In the genomic region with DNA sequence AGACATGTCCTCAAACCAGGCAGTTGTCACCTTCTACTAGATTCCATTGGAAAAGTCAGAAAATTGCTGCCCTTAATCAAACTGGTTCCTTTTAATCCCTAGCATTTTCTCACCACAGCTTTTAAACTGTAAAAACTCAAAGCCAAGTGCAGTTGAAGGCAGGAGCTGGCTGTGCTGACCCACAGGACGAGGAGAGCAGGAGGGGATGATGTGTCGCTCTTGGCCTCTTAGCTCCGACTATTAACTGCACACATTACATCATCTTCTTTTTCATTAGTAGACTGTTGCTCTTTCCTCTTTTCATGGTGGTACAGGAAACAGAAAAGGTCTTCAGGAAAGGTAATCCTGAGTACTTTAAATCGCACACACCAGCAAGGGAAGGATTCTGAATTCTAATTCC, we compare ENCODE assay signal across 13 mouse cellular contexts. TPM values are rescaled to one million over a fixed set of nuclear protein-coding genes. Genes with fewer than 3 reads are reported as not detected.
A peak's percentile ranks its signal among the peaks of the same experiment; 100 is the strongest.
DNase-seq lines count a peak whose midpoint lies in the region; ATAC-seq and TF ChIP-seq lines count a peak whose summit lies in the region.
"Had no signal": no experiment of that assay in that cellular context is flagged by ENCODE, and none has a peak within 500 bp of the region (broad histone marks: within the 10 kb centered on the region; RNA-seq: fewer than 3 reads in every experiment).

No protein-coding gene starts in this region.

- intact Hi-C loops in gastrocnemius, postnatal 36 days (cut with DNase I): no loop called here

- TF ChIP-seq POLR2A in limb, embryonic 14.5 days (IDR thresholded peaks at IDR 0.05; ENCODE audit: borderline replicate concordance, extremely low read depth, insufficient read depth, insufficient read length): no peak
- no peak for TF ChIP-seq POLR2A in small intestine, adult 2 months (IDR thresholded peaks at IDR 0.05; ENCODE audit: low read depth, low read length)

- no peaks in the 10 kb centered on the region for H3K9me3 ChIP-seq in limb, embryonic 14.5 days (ENCODE audit: control insufficient read depth, low read length)
- H3K9me3 ChIP-seq in limb, embryonic 10.5 days (replicated peaks): no peaks in the 10 kb centered on the region
- H3K9me3 ChIP-seq in midbrain, embryonic 11.5 days (ENCODE audit: control insufficient read depth, low read length): no peaks in the 10 kb centered on the region

- TF ChIP-seq CTCF in small intestine, adult 2 months (IDR thresholded peaks at IDR 0.05; ENCODE audit: extremely low read depth, insufficient read length, insufficient replicate concordance, low read depth, low read length): no peak

- peak; percentile 50 for DNase-seq in gastrocnemius, adult 18-20 months (ENCODE audit: low spot score)
- no peak for DNase-seq in gastrocnemius, postnatal 36 days
- no peak for DNase-seq in limb, embryonic 14.5 days (ENCODE audit: low spot score)
- DNase-seq in limb, embryonic 10.5 days (ENCODE audit: low spot score): no peak
- peak; percentile 46 for DNase-seq in gastrocnemius, postnatal 25 days
- no peak for DNase-seq in frontal cortex, postnatal 10 days (ENCODE audit: low spot score in 2 of 2)
- no peak for DNase-seq in midbrain, embryonic 11.5 days (ENCODE audit: low spot score, missing footprints)

- H3K4me3 ChIP-seq in limb, embryonic 14.5 days (replicated peaks; ENCODE audit: low read length): no peak overlapping the region
- no peak overlapping the region for H3K4me3 ChIP-seq in limb, embryonic 10.5 days
- H3K4me3 ChIP-seq in small intestine, adult 2 months (ENCODE audit: low read depth, low read length): no peak overlapping the region
- no peak overlapping the region for H3K4me3 ChIP-seq in midbrain, embryonic 11.5 days (ENCODE audit: low read depth, low read length)

- peaks cover 5% of the 10 kb centered on the region for H3K36me3 ChIP-seq in limb, embryonic 14.5 days (ENCODE audit: control insufficient read depth, insufficient read depth, low read length)
- H3K36me3 ChIP-seq in limb, embryonic 10.5 days: peaks cover 23% of the 10 kb centered on the region
- H3K36me3 ChIP-seq in small intestine, adult 2 months (ENCODE audit: control insufficient read depth, insufficient read depth, low read length): peaks cover 22% of the 10 kb centered on the region
- no peaks in the 10 kb centered on the region for H3K36me3 ChIP-seq in midbrain, embryonic 11.5 days (ENCODE audit: control insufficient read depth, insufficient read depth, low read length)

- no peak overlapping the region for H3K4me2 ChIP-seq in limb, embryonic 14.5 days (replicated peaks; ENCODE audit: low read depth, low read length, severe bottlenecking)
- no peak overlapping the region for H3K4me2 ChIP-seq in midbrain, embryonic 11.5 days

- peak overlapping the region; percentile 39 for H3K27ac ChIP-seq in limb, embryonic 14.5 days (replicated peaks; ENCODE audit: low read depth, low read length)
- H3K27ac ChIP-seq in limb, embryonic 10.5 days: no peak overlapping the region
- peak overlapping the region; percentile 70 for H3K27ac ChIP-seq in small intestine, adult 2 months (ENCODE audit: insufficient read depth, low read depth, low read length)
- no peak overlapping the region for H3K27ac ChIP-seq in midbrain, embryonic 11.5 days (ENCODE audit: low read depth, low read length)
- H3K27ac ChIP-seq: liver, embryonic 14.5 days had no signal

- H3K4me1 ChIP-seq in limb, embryonic 14.5 days (ENCODE audit: control insufficient read depth, insufficient read depth, low read length): no peaks in the 10 kb centered on the region
- no peaks in the 10 kb centered on the region for H3K4me1 ChIP-seq in limb, embryonic 10.5 days
- H3K4me1 ChIP-seq in small intestine, adult 2 months (ENCODE audit: control insufficient read depth, insufficient read depth, insufficient read length, low read length): no peaks in the 10 kb centered on the region; the same call in 1 of the 2 replicates
- H3K4me1 ChIP-seq in midbrain, embryonic 11.5 days (ENCODE audit: control insufficient read depth, insufficient read depth, low read length): no peaks in the 10 kb centered on the region

- H3K9ac ChIP-seq in limb, embryonic 14.5 days (ENCODE audit: low read depth, low read length, severe bottlenecking): no peak overlapping the region
- no peak overlapping the region for H3K9ac ChIP-seq in midbrain, embryonic 11.5 days (ENCODE audit: low read length)
- H3K9ac ChIP-seq: liver, embryonic 14.5 days had no signal

- ATAC-seq in limb, embryonic 14.5 days (ENCODE audit: low FRiP score, low read depth): no peak
- no peak for ATAC-seq in midbrain, embryonic 11.5 days (ENCODE audit: low FRiP score)
- ATAC-seq: inflammation-experienced regulatory T-cells, adult 6 months had no signal

- WGBS in limb, embryonic 14.5 days: 65% methylated on average over 4 of the region's 4 CpGs
- WGBS in limb, embryonic 10.5 days: 76% methylated on average over 4 of the region's 4 CpGs
- 26% methylated on average over 4 of the region's 4 CpGs for WGBS in small intestine, adult 2 months
- WGBS in midbrain, embryonic 11.5 days: 85% methylated on average over 4 of the region's 4 CpGs

- H3K27me3 ChIP-seq in limb, embryonic 14.5 days (ENCODE audit: control insufficient read depth, insufficient read depth, low read length): no peaks in the 10 kb centered on the region
- H3K27me3 ChIP-seq in limb, embryonic 10.5 days (ENCODE audit: low read depth, poor library complexity, severe bottlenecking): no peaks in the 10 kb centered on the region
- H3K27me3 ChIP-seq in small intestine, adult 2 months (ENCODE audit: control insufficient read depth, insufficient read depth, low read length): no peaks in the 10 kb centered on the region
- no peaks in the 10 kb centered on the region for H3K27me3 ChIP-seq in midbrain, embryonic 11.5 days (ENCODE audit: control insufficient read depth, insufficient read depth, low read length)

RNA-seq across cellular contexts. Expression of a gene that starts 18.9 kb away (rescaled TPM):
- 10 to 100 TPM; 85.6 to 97.9 TPM for total RNA-seq in gastrocnemius, adult 18-20 months (2021)
- 10 to 100 TPM; 86.0 to 88.7 TPM for total RNA-seq in gastrocnemius, postnatal 36 days (2021)
- polyA plus RNA-seq in limb, embryonic 14.5 days (2012; rRNA removed): 43.3 and 47.2 TPM in 2 replicates
- polyA plus RNA-seq in limb, embryonic 14.5 days (2014; fragmentation: Nextera tagmentation; extraction: Ambion mirVana): 113 and 128 TPM in 2 replicates
- 91.6 and 94.8 TPM in 2 replicates for polyA plus RNA-seq in limb, embryonic 10.5 days (2016; fragmentation: Nextera tagmentation; extraction: Ambion mirVana)
- total RNA-seq in gastrocnemius, postnatal 25 days (2021): 10 to 100 TPM; 79.8 to 85.6 TPM
- polyA plus RNA-seq in small intestine, adult 2 months (2012; rRNA removed): 0.66 and 0.93 TPM in 2 replicates
- polyA plus RNA-seq in midbrain, embryonic 11.5 days (2014; fragmentation: Nextera tagmentation; extraction: Ambion mirVana): 130 and 137 TPM in 2 replicates

RNA-seq across cellular contexts. Expression of a gene that starts 19.2 kb away (rescaled TPM):
- total RNA-seq in gastrocnemius, adult 18-20 months (2021): 10 to 100 TPM; 22.5 to 24.8 TPM
- total RNA-seq in gastrocnemius, postnatal 36 days (2021): 10 to 100 TPM; 23.9 to 25.4 TPM
- 35.7 and 42.7 TPM in 2 replicates for polyA plus RNA-seq in limb, embryonic 14.5 days (2012; rRNA removed)
- polyA plus RNA-seq in limb, embryonic 14.5 days (2014; fragmentation: Nextera tagmentation; extraction: Ambion mirVana): 19.6 and 20.3 TPM in 2 replicates
- polyA plus RNA-seq in limb, embryonic 10.5 days (2016; fragmentation: Nextera tagmentation; extraction: Ambion mirVana): 16.2 and 17.6 TPM in 2 replicates
- 10 to 100 TPM; 24.3 to 26.7 TPM for total RNA-seq in gastrocnemius, postnatal 25 days (2021)
- 15.1 and 28.5 TPM in 2 replicates for polyA plus RNA-seq in small intestine, adult 2 months (2012; rRNA removed)
- 13.2 and 14.3 TPM in 2 replicates for polyA plus RNA-seq in midbrain, embryonic 11.5 days (2014; fragmentation: Nextera tagmentation; extraction: Ambion mirVana)

RNA-seq across cellular contexts. Expression of a gene that starts 48.1 kb away (rescaled TPM):
- not detected for total RNA-seq in gastrocnemius, adult 18-20 months (2021)
- total RNA-seq in gastrocnemius, postnatal 36 days (2021): not detected
- not detected in 2 replicates for polyA plus RNA-seq in limb, embryonic 14.5 days (2012; rRNA removed)
- not detected in 2 replicates for polyA plus RNA-seq in limb, embryonic 14.5 days (2014; fragmentation: Nextera tagmentation; extraction: Ambion mirVana)
- polyA plus RNA-seq in limb, embryonic 10.5 days (2016; fragmentation: Nextera tagmentation; extraction: Ambion mirVana): not detected in 2 replicates
- not detected for total RNA-seq in gastrocnemius, postnatal 25 days (2021)
- polyA plus RNA-seq in small intestine, adult 2 months (2012; rRNA removed): 1.5 and 2.1 TPM in 2 replicates
- not detected in 2 replicates for polyA plus RNA-seq in midbrain, embryonic 11.5 days (2014; fragmentation: Nextera tagmentation; extraction: Ambion mirVana)
- total RNA-seq: left cerebral cortex, adult 18-20 months; midbrain, postnatal 0 days had no signal
- polyA plus RNA-seq: cortical plate, adult 2 months; inflammation-experienced regulatory T-cells, adult 6 months; midbrain, postnatal 0 days had no signal

RNA-seq across cellular contexts. Expression of a gene that starts 55.5 kb away (rescaled TPM):
- 10 to 100 TPM; 13.2 to 14.5 TPM for total RNA-seq in gastrocnemius, adult 18-20 months (2021)
- total RNA-seq in gastrocnemius, postnatal 36 days (2021): 10 to 100 TPM; 13.2 to 14.6 TPM
- polyA plus RNA-seq in limb, embryonic 14.5 days (2012; rRNA removed): 56.3 and 68.0 TPM in 2 replicates
- 24.9 and 30.4 TPM in 2 replicates for polyA plus RNA-seq in limb, embryonic 14.5 days (2014; fragmentation: Nextera tagmentation; extraction: Ambion mirVana)
- polyA plus RNA-seq in limb, embryonic 10.5 days (2016; fragmentation: Nextera tagmentation; extraction: Ambion mirVana): 29.1 and 35.9 TPM in 2 replicates
- total RNA-seq in gastrocnemius, postnatal 25 days (2021): 10 to 100 TPM; 13.7 to 15.4 TPM
- 5.9 and 12.7 TPM in 2 replicates for polyA plus RNA-seq in small intestine, adult 2 months (2012; rRNA removed)
- polyA plus RNA-seq in midbrain, embryonic 11.5 days (2014; fragmentation: Nextera tagmentation; extraction: Ambion mirVana): 33.7 and 37.9 TPM in 2 replicates

Comparison
In these comparisons a context has a peak if more than half of its experiments do, and no peak if none do; other contexts are left out.
1. DNase-seq: peak in gastrocnemius, adult 18-20 months (single experiment) and gastrocnemius, postnatal 25 days (single experiment); none in gastrocnemius, postnatal 36 days (0 of 2), limb, embryonic 14.5 days (single experiment), limb, embryonic 10.5 days (single experiment), frontal cortex, postnatal 10 days (0 of 2) and midbrain, embryonic 11.5 days (single experiment).
2. H3K27ac ChIP-seq: peak in limb, embryonic 14.5 days (single experiment) and small intestine, adult 2 months (single experiment); none in limb, embryonic 10.5 days (single experiment) and midbrain, embryonic 11.5 days (single experiment).
3. RNA of a gene that starts 18.9 kb away (polyA plus RNA-seq): 130 to 137 TPM in midbrain, embryonic 11.5 days, 43.3 to 128 TPM in limb, embryonic 14.5 days and 91.6 to 94.8 TPM in limb, embryonic 10.5 days; 0.66 to 0.93 TPM in small intestine, adult 2 months; every median in the first group is over 10 times any median in the second.